Mouse (Mus musculus) hindbrain, postnatal 0 days (tissue): ENCODE results near the gene Golga5. TPM values are rescaled to one million over a fixed set of nuclear protein-coding genes. Genes with fewer than 3 reads are reported as not detected.

Source experiments
- ATAC-seq: fragments of 200-750 bp; cut with Nextera tagmentation; 2 replicates; pipeline ENCODE4 v1.8.0; 2017; ENCODE audit warnings: mild to moderate bottlenecking, moderate TSS enrichment, moderate library complexity
- DNase-seq: peaks from one replicate; pipeline ENCODE4 v3.0.0-alpha.2; 2015; ENCODE audit warnings: low spot score
- H3K27ac ChIP-seq: fragments of 300-500 bp; sonication (generic); 2 replicates; pipeline ENCODE4 v1.5.1; 2014; ENCODE audit warnings: mild to moderate bottlenecking
- H3K27me3 ChIP-seq: fragments of 300-500 bp; sonication (generic); 2 replicates; pipeline ENCODE4 v1.6.1; 2014; ENCODE audit warnings: low read length, mixed read lengths; ENCODE audit not compliant: insufficient read depth
- H3K36me3 ChIP-seq: fragments of 300-500 bp; sonication (generic); 2 replicates; pipeline ENCODE4 v1.6.1; 2014; ENCODE audit warnings: low read length, mixed read lengths; ENCODE audit not compliant: insufficient read depth
- H3K4me1 ChIP-seq: fragments of 300-500 bp; sonication (generic); 2 replicates; pipeline ENCODE4 v1.6.1; 2014; ENCODE audit warnings: antibody characterized with exemption, low read length, mixed read lengths; ENCODE audit not compliant: insufficient read depth
- H3K4me2 ChIP-seq: fragments of 300-500 bp; sonication (generic); 2 replicates; pipeline ENCODE4 v1.6.1; 2014; ENCODE audit warnings: low read depth, mild to moderate bottlenecking, low read length, moderate library complexity, mixed read lengths
- H3K4me3 ChIP-seq: fragments of 300-500 bp; sonication (generic); 2 replicates; pipeline ENCODE4 v1.5.1; 2014; ENCODE audit warnings: low read length
- H3K9ac ChIP-seq: fragments of 300-500 bp; sonication (generic); replicated peaks from 2 replicates; pipeline ENCODE4 v1.6.1; 2014; ENCODE audit warnings: mild to moderate bottlenecking, low read length, moderate library complexity, mixed read lengths
- H3K9me3 ChIP-seq: fragments of 300-500 bp; sonication (generic); 2 replicates; pipeline ENCODE4 v1.6.1; 2016; ENCODE audit warnings: low read length, mixed read lengths
- CTCF ChIP-seq: IDR thresholded peaks from 2 replicates; pipeline ENCODE4 v1.5.1; 2016; ENCODE audit warnings: antibody characterized with exemption, control low read depth, low read depth
- WGBS: fragments of 180-500 bp; shearing (Covaris S2); extraction: QIAGEN DNeasy Blood & Tissue Kit; methylation state at CpG from one replicate; pipeline ENCODE4 v1.1.7; 2014; 5-methylcytosine and 5-hydroxymethylcytosine counted together
- polyA plus RNA-seq: library from polyadenylated mRNA; unstranded; fragments of >200 nt; fragmentation: Nextera tagmentation; extraction: Ambion mirVana; gene quantifications from 2 replicates; pipeline ENCODE4 v1.2.1, GENCODE M21; 2015
- total RNA-seq: library from RNA; depleted of rRNA; stranded (reverse); fragments of >200 nt; gene quantifications from 2 replicates; pipeline ENCODE4 v1.2.3, GENCODE M21; 2014; rRNA removed

Golga5 gene
- 23.2 and 24.7 TPM in 2 replicates for total RNA-seq
- polyA plus RNA-seq, result 24.3 and 25.0 TPM in 2 replicates

DNA sequence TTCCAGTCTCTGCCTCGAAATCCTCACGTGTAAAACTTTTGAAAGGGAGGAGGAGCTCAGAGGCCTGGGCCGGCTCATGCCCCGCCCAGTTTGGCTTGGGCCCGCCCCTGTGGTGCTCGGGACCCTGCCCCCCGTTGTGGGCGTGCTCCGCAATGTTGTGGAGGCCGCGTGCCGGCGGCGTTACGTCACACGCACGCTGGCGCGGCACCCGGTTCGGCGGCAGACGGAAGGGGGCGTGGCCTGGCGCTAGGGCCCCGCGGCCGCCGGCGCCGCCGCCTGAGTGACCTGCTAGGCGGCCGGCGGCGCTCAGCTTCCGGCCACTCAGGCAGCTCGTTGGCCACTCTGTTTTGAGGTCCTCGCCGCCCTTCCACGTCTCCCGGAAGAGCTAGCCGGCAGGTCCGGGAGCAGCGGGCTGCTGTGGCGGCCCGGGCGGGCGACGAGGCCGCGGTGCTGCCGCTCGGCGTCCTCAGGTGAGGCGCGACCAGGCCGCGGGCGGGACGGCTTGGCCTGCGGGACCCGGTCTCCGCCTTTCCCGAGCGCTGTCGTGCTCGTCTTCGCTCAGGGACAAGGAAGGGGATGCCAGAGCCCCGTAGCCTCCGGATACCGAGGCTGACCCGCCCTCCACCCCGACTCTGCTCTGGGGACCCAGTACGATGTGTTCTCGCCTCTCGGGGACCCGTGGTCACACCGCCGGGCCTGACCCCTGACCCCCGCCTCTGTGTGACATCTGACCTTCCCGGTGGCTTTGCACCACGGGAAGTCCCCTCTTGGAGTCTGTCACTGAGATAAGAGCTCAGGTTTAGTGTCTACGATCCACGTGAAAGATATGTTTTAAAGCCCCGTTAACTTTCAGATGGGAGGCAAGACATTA lies at the start of gene Golga5:
TSS of gene Golga5 (plus strand) at position 242 of the 871 bp plus-strand sequence.
- WGBS, result under 1% methylated on average over 84 of the region's 86 CpGs
- no peaks in the 10 kb centered on the region for H3K27me3 ChIP-seq
- ATAC-seq, result peak; percentile 99

GRCm38 (mm10) chr12:102419544-102419943 lies 49.4 kb upstream of the Golga5 start:
- no peak for TF ChIP-seq CTCF
- H3K9me3 ChIP-seq, result no peaks in the 10 kb centered on the region
- WGBS, result 28% methylated on average over 3 of the region's 3 CpGs

More for the DNA sequence above, at the start of gene Golga5:
- Histone ChIP-seq H3K4me2 (peak within 1 kb of the TSS; percentile 91), H3K4me1 (0 out of 2 replicates have a peak, but pooled peaks cover 3% of the 10 kb centered on the region), H3K36me3 (peaks cover 9% of the 10 kb centered on the region; the same call in 1 of the 2 replicates), H3K4me3 (peak within 1 kb of the TSS; percentile 62), H3K27ac (peak within 1 kb of the TSS; percentile 81), H3K9ac (peak within 1 kb of the TSS; percentile 72), H3K9me3 (no peaks in the 10 kb centered on the region)
- no peak for TF ChIP-seq CTCF
- DNase-seq, result peak; percentile 99

DNA sequence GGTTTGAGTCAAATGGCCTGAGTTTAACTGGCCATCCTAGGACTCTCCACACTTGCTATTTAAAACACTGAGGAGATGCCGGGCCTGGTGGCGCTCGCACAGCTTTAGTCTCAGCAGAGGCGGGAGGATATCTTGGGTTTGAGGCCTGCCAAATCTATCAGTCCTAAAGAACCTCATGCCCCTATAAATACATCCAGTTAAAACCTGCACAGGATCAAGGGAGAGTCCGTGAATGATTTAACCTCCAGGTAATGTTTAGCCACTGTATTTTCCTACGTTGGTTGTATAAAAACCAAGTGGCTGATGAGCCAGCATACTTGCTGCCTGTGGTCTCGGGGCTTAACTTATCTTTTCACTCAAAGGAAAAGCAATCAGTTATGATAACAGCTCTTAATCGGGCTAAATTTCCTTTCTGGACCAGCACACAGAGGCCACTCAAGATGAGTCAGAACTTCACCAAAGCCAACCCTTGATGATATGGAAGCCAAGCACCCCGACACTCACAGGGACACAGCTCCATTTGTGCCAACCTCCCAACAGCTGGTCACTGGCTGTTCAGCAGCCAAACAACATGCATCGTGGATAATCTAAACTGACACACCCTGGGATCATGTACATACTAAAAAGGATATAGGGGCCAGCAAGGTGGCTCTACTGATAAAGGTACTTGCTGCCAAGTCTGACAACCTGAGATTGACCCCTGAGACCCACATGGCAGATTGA lies 48.6 kb upstream of the Golga5 start:
- DNase-seq (peak; percentile 53), ATAC-seq (0 out of 2 replicates have a peak, but pooled peaks have one; percentile 35)
- peaks cover 22% of the 10 kb centered on the region; the same call in 1 of the 2 replicates for H3K36me3 ChIP-seq
- no peak for TF ChIP-seq CTCF
- no peak overlapping the region for H3K4me2 ChIP-seq
- no peak overlapping the region for H3K9ac ChIP-seq
- H3K27ac ChIP-seq, result peak overlapping the region; percentile 67; the same call in 1 of the 2 replicates
- 84% methylated on average over 10 of the region's 10 CpGs for WGBS
- no peaks in the 10 kb centered on the region for H3K9me3 ChIP-seq
- no peak overlapping the region for H3K4me3 ChIP-seq
- H3K4me1 ChIP-seq, result no peaks in the 10 kb centered on the region
- H3K27me3 ChIP-seq, result no peaks in the 10 kb centered on the region

More at GRCm38 (mm10) chr12:102419544-102419943, 49.4 kb upstream of the Golga5 start:
- H3K4me2 ChIP-seq, result no peak overlapping the region
- H3K36me3 ChIP-seq, result peaks cover 22% of the 10 kb centered on the region; the same call in 1 of the 2 replicates
- H3K27ac ChIP-seq, result peak overlapping the region; percentile 67
- H3K9ac ChIP-seq, result no peak overlapping the region
- no peaks in the 10 kb centered on the region for H3K27me3 ChIP-seq
- ATAC-seq, result peak; percentile 92
- DNase-seq, result peak; percentile 74
- H3K4me1 ChIP-seq, result no peaks in the 10 kb centered on the region
- H3K4me3 ChIP-seq, result no peak overlapping the region

- Histone ChIP-seq H3K36me3 (peaks cover 22% of the 10 kb centered on the region; the same call in 1 of the 2 replicates), H3K9me3 (no peaks in the 10 kb centered on the region), H3K4me1 (no peaks in the 10 kb centered on the region), H3K4me2 (no peak overlapping the region), H3K4me3 (no peak overlapping the region), H3K27me3 (no peaks in the 10 kb centered on the region), H3K27ac (no peak overlapping the region), H3K9ac (no peak overlapping the region)
- WGBS, result 70% methylated on average over 6 of the region's 6 CpGs
- DNase-seq, result peak; percentile 27
- no peak for ATAC-seq
- TF ChIP-seq CTCF, result no peak
These were observed 46.9 kb upstream of the Golga5 start for GRCm38 (mm10) chr12:102422065-102422464.

DNA sequence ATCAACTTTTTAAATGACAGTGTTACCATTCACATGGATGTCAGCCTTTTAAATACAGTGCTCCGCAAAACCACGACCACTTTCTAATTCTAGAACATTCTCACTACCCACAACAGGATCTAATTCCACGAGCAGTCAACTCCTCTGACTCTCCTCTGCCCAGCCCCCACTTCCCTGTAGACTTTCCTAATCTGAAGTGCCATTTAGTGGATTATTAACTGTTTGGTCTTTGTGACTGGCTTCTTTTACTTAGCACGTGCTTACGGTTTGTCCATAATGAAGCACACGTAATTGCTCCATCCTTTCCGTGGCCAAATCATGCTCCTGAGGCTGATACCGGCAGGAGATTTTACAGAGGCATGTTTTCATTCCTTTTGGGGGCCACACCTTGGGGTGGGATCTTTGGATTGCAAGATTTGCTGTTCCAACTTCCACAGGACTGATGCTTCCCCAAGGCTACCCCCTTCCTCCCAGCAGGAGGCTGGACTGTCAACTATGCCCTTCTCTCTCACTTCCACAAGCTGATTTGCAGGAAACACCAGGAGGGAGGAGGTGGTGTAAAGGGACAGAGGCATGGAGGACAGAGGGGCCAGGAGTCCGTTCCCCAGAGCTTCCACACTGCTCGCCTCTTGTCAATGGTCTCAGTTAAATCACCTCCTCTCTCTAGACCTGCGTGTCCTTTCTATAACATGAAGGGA lies 46.2 kb upstream of the Golga5 start:
- H3K9ac ChIP-seq, result no peak overlapping the region
- no peak for TF ChIP-seq CTCF
- no peak for DNase-seq
- no peaks in the 10 kb centered on the region for H3K27me3 ChIP-seq
- no peaks in the 10 kb centered on the region for H3K4me1 ChIP-seq
- no peak for ATAC-seq
- WGBS, result 89% methylated on average over 11 of the region's 11 CpGs
- no peak overlapping the region for H3K4me3 ChIP-seq
- no peak overlapping the region for H3K27ac ChIP-seq
- no peak overlapping the region for H3K4me2 ChIP-seq
- peaks cover 22% of the 10 kb centered on the region; the same call in 1 of the 2 replicates for H3K36me3 ChIP-seq
- no peaks in the 10 kb centered on the region for H3K9me3 ChIP-seq

DNA sequence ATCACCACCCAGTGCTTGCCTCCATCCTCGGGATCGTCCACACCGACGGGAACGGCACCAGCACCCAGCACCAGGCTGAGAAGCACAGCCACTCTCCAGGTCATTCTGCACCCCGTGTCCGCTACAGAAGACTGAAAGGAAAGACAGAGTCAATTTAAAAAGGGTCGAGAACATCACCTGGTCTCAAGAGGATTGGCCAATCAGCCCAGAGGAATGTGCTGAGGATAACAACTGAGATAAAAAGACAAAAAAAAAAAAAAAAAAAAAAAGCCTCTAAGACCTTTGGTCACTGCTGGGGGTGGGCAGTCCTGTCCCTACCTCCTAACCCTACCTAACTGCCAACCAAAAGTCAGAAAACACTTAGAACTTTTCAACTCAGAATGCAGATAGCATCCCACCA lies 45.3 kb upstream of the Golga5 start:
- Histone ChIP-seq H3K36me3 (peaks cover 22% of the 10 kb centered on the region; the same call in 1 of the 2 replicates), H3K4me3 (no peak overlapping the region), H3K4me1 (no peaks in the 10 kb centered on the region), H3K27me3 (no peaks in the 10 kb centered on the region), H3K27ac (no peak overlapping the region), H3K9ac (no peak overlapping the region), H3K9me3 (no peaks in the 10 kb centered on the region), H3K4me2 (no peak overlapping the region)
- no peak for TF ChIP-seq CTCF
- WGBS, result 93% methylated on average over 8 of the region's 8 CpGs
- ATAC-seq (no peak), DNase-seq (no peak)
